Mouse (Mus musculus): ENCODE data around the gene Cpeb3.

- TF ChIP-seq CEBPB (IDR thresholded peaks at IDR 0.05; ENCODE audit: low read depth) (no peak), CTCF (IDR thresholded peaks at IDR 0.05; ENCODE audit: control insufficient read depth, insufficient read depth, insufficient read length) (no peak), FOSL1 (IDR thresholded peaks at IDR 0.05; ENCODE audit: insufficient read depth, low read length, poor library complexity, severe bottlenecking) (no peak), USF1 (IDR thresholded peaks at IDR 0.05; ENCODE audit: low read depth) (no peak), MAX (IDR thresholded peaks at IDR 0.05) (peak; percentile 39)
Measured at GRCm38 (mm10) chr19:37059623-37060022, 148.8 kb downstream of the Cpeb3 start.
